Mouse (Mus musculus): ENCODE measurements around the gene Slc3a2.

DNA sequence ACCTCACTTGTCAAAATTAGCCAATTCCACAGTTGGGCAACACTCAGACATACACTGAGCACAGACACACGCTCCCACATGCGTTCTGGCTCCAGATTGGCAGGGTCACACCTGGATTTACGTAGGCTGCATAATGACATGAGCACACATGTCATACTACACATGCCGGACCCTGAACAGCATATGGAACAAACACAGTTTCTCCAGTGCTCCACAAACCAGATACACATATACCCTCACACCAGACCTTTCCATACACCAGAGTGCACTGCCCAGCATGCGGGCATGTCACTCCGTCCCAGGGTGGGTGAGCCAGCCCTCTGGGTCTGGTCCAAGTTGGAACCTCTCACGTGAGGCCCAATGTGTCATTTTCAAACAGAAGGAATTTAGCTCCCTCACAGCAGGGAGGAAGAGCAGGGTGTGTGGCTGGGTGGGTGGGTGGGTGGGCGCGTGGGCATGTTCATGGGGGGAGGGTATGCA, 59.8 kb downstream of the Slc3a2 start, which contains the start of gene Chrm1:
- TF ChIP-seq POLR2A (IDR thresholded peaks at IDR 0.05; ENCODE audit: borderline replicate concordance, insufficient read depth, low read length): no peak
- no peak for TF ChIP-seq CTCF (IDR thresholded peaks at IDR 0.05; ENCODE audit: borderline replicate concordance, insufficient read depth, low read depth, low read length)
